Mouse (Mus musculus): Measurements from ENCODE around the gene Peg10. TPM values are rescaled to one million over a fixed set of nuclear protein-coding genes. Genes with fewer than 3 reads are reported as not detected.

The Peg10 gene
- polyA plus RNA-seq, 2 experiments = 3.0 to 13.0 TPM

- ATAC-seq (ENCODE audit: insufficient read depth) (no peak), DNase-seq (ENCODE audit: low read depth in 3 of 3, low spot score in 3 of 3) (no peak)
- no peaks in the 10 kb centered on the region for H3K9me3 ChIP-seq (ENCODE audit: control insufficient read depth, low read length)
- no peak overlapping the region for H3K27ac ChIP-seq
- WGBS (ENCODE audit: insufficient replicate concordance) = 31% methylated on average over 2 of the region's 2 CpGs
- H3K9ac ChIP-seq (replicated peaks) = no peak overlapping the region
- no peak overlapping the region for H3K4me3 ChIP-seq (ENCODE audit: insufficient read depth in 1 of 2, low read depth in 2 of 2, low read length in 2 of 2)
- H3K4me2 ChIP-seq (ENCODE audit: low read depth) = no peak overlapping the region
- TF ChIP-seq EP300 (IDR thresholded peaks at IDR 0.05; ENCODE audit: low read depth) = no peak
- no peak for TF ChIP-seq CTCF (IDR thresholded peaks at IDR 0.05; ENCODE audit: low read depth)
- H3K36me3 ChIP-seq (replicated peaks; ENCODE audit: control insufficient read depth, insufficient read depth, low read depth) = no peaks in the 10 kb centered on the region
- H3K4me1 ChIP-seq (replicated peaks; ENCODE audit: control insufficient read depth in 2 of 2, insufficient read depth in 2 of 2, low read length in 1 of 2) = no peaks in the 10 kb centered on the region
- no peaks in the 10 kb centered on the region for H3K27me3 ChIP-seq (ENCODE audit: control insufficient read depth, insufficient read depth, low read length)
Measured at GRCm38 (mm10) chr6:4738717-4739116, 8.4 kb upstream of the Peg10 start.

- ATAC-seq (ENCODE audit: insufficient read depth) = no peak
- 25% methylated on average over 13 of the region's 13 CpGs for WGBS (ENCODE audit: insufficient replicate concordance)
- no peak for DNase-seq (ENCODE audit: low read depth in 3 of 3, low spot score in 3 of 3)
Measured at GRCm38 (mm10) chr6:4739522-4740355, 7.4 kb upstream of the Peg10 start.

GRCm38 (mm10) chr6:4740511-4740910, 6.6 kb upstream of the Peg10 start:
- ATAC-seq (ENCODE audit: insufficient read depth) = no peak
- DNase-seq (ENCODE audit: low read depth in 3 of 3, low spot score in 3 of 3) = no peak

More at GRCm38 (mm10) chr6:4739522-4740355, 7.4 kb upstream of the Peg10 start:
- Histone ChIP-seq H3K9me3 (ENCODE audit: control insufficient read depth, low read length) (no peaks in the 10 kb centered on the region), H3K9ac (replicated peaks) (no peak overlapping the region), H3K27me3 (ENCODE audit: control insufficient read depth, insufficient read depth, low read length) (no peaks in the 10 kb centered on the region), H3K36me3 (replicated peaks; ENCODE audit: control insufficient read depth, insufficient read depth, low read depth) (no peaks in the 10 kb centered on the region), H3K27ac (no peak overlapping the region), H3K4me3 (ENCODE audit: insufficient read depth in 1 of 2, low read depth in 2 of 2, low read length in 2 of 2) (no peak overlapping the region), H3K4me2 (ENCODE audit: low read depth) (no peak overlapping the region), H3K4me1 (replicated peaks; ENCODE audit: control insufficient read depth in 2 of 2, insufficient read depth in 2 of 2, low read length in 1 of 2) (no peaks in the 10 kb centered on the region)
- TF ChIP-seq EP300 (IDR thresholded peaks at IDR 0.05; ENCODE audit: low read depth) = no peak
- no peak for TF ChIP-seq CTCF (IDR thresholded peaks at IDR 0.05; ENCODE audit: low read depth)

GRCm38 (mm10) chr6:4746036-4746695, 940 bp upstream of the Peg10 start:
- Histone ChIP-seq H3K9me3 (ENCODE audit: control insufficient read depth, low read length) (no peaks in the 10 kb centered on the region), H3K4me2 (ENCODE audit: low read depth) (peak overlapping the region; percentile 52), H3K27me3 (ENCODE audit: control insufficient read depth, insufficient read depth, low read length) (peaks cover 17% of the 10 kb centered on the region), H3K36me3 (replicated peaks; ENCODE audit: control insufficient read depth, insufficient read depth, low read depth) (no peaks in the 10 kb centered on the region), H3K4me1 (replicated peaks; ENCODE audit: control insufficient read depth in 2 of 2, insufficient read depth in 2 of 2, low read length in 1 of 2) (0 out of 4 replicates have a peak, but pooled peaks cover 0 to 2% of the 10 kb centered on the region in 2 experiments), H3K27ac (no peak overlapping the region), H3K9ac (replicated peaks) (no peak overlapping the region), H3K4me3 (ENCODE audit: insufficient read depth in 1 of 2, low read depth in 2 of 2, low read length in 2 of 2) (peak overlapping the region; percentile 41 to 59)
- ATAC-seq (ENCODE audit: insufficient read depth) = no peak
- TF ChIP-seq EP300 (IDR thresholded peaks at IDR 0.05; ENCODE audit: low read depth) = no peak
- no peak for TF ChIP-seq CTCF (IDR thresholded peaks at IDR 0.05; ENCODE audit: low read depth)
- DNase-seq (ENCODE audit: low read depth in 3 of 3, low spot score in 3 of 3) = no peak
- 40% methylated on average over 21 of the region's 22 CpGs for WGBS (ENCODE audit: insufficient replicate concordance)

More at GRCm38 (mm10) chr6:4740511-4740910, 6.6 kb upstream of the Peg10 start:
- TF ChIP-seq EP300 (IDR thresholded peaks at IDR 0.05; ENCODE audit: low read depth) (no peak), CTCF (IDR thresholded peaks at IDR 0.05; ENCODE audit: low read depth) (no peak)
- no peak overlapping the region for H3K27ac ChIP-seq
- no peaks in the 10 kb centered on the region for H3K27me3 ChIP-seq (ENCODE audit: control insufficient read depth, insufficient read depth, low read length)
- H3K4me2 ChIP-seq (ENCODE audit: low read depth) = no peak overlapping the region
- WGBS (ENCODE audit: insufficient replicate concordance) = 51% methylated on average over 6 of the region's 6 CpGs
- H3K9me3 ChIP-seq (ENCODE audit: control insufficient read depth, low read length) = no peaks in the 10 kb centered on the region
- H3K4me3 ChIP-seq (ENCODE audit: insufficient read depth in 1 of 2, low read depth in 2 of 2, low read length in 2 of 2) = no peak overlapping the region
- no peak overlapping the region for H3K9ac ChIP-seq (replicated peaks)
- no peaks in the 10 kb centered on the region for H3K4me1 ChIP-seq (replicated peaks; ENCODE audit: control insufficient read depth in 2 of 2, insufficient read depth in 2 of 2, low read length in 1 of 2)
- no peaks in the 10 kb centered on the region for H3K36me3 ChIP-seq (replicated peaks; ENCODE audit: control insufficient read depth, insufficient read depth, low read depth)
